ENCODE assay signal across 29 mouse cellular contexts in the genomic region with DNA sequence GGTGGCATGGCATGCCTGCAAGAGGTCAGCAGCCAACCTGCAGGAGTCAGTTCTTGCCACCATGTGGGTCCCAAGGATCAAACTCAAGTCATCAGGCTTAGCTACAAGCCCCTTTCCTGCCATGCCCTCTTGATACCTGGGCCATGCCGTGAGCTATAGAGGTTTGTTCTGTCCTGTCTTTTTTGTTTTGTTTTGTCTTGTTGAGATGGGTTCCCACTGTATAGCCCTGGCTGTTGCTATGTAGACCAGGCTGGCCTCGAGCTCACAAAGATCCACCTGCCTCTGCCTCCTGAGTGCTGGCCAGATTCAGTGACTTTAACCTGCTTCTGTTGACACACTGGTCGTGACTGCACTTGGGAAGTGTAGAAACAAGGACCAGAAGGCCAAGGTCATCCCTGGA. TPM values are rescaled to one million over a fixed set of nuclear protein-coding genes. Genes with fewer than 3 reads are reported as not detected.
DNase-seq lines count a peak whose midpoint lies in the region; ATAC-seq and TF ChIP-seq lines count a peak whose summit lies in the region.
"Had no signal": no experiment of that assay in that cellular context is flagged by ENCODE, and none has a peak within 500 bp of the region (broad histone marks: within the 10 kb centered on the region; RNA-seq: fewer than 3 reads in every experiment).

No protein-coding gene starts in this region.

- DNase-seq in heart, adult 11 months, result peak; percentile 80
- DNase-seq in heart, postnatal 4 days, result no peak
- peak; percentile 33 for DNase-seq in intestine, embryonic 14.5 days (ENCODE audit: low spot score)
- peak; percentile 3 for DNase-seq in stomach, postnatal 0 days (ENCODE audit: low spot score)
- no peak for DNase-seq in left cerebral cortex, postnatal 36 days (ENCODE audit: low spot score in 2 of 2)
- DNase-seq: adrenal gland, postnatal 10 days; adrenal gland, postnatal 25 days; cerebellum, adult 11 months; cerebellum, adult 18-20 months; cerebellum, adult 8-10 months; cerebellum, adult 9-11 months; cerebellum, postnatal 14 days; cerebellum, postnatal 36 days; embryo, embryonic 11 days had no signal

- no peak overlapping the region for H3K4me3 ChIP-seq in intestine, embryonic 14.5 days (ENCODE audit: low read depth, low read length)
- H3K4me3 ChIP-seq in intestine, embryonic 16.5 days (ENCODE audit: low read length), result no peak overlapping the region
- no peak overlapping the region for H3K4me3 ChIP-seq in small intestine, adult 2 months (ENCODE audit: low read depth, low read length)
- H3K4me3 ChIP-seq in stomach, postnatal 0 days (ENCODE audit: low read depth, low read length), result no peak overlapping the region
- H3K4me3 ChIP-seq: embryonic facial prominence, embryonic 13.5 days; embryonic facial prominence, embryonic 15.5 days; erythroblast, embryonic 14.5 days; forebrain, embryonic 10.5 days; forebrain, embryonic 13.5 days; forebrain, embryonic 15.5 days had no signal

- WGBS in intestine, embryonic 14.5 days, result 70% methylated on average over 3 of the region's 3 CpGs
- 74% methylated on average over 3 of the region's 3 CpGs for WGBS in intestine, embryonic 16.5 days
- 64% methylated on average over 3 of the region's 3 CpGs for WGBS in small intestine, adult 2 months
- WGBS in stomach, postnatal 0 days, result 73% methylated on average over 3 of the region's 3 CpGs

- H3K4me1 ChIP-seq in intestine, embryonic 14.5 days (replicated peaks; ENCODE audit: control insufficient read depth, insufficient read depth, low read length), result no peaks in the 10 kb centered on the region
- peaks cover 24% of the 10 kb centered on the region for H3K4me1 ChIP-seq in intestine, embryonic 16.5 days (ENCODE audit: control insufficient read depth, insufficient read depth, low read length)
- peaks cover 42% of the 10 kb centered on the region for H3K4me1 ChIP-seq in small intestine, adult 2 months (ENCODE audit: control insufficient read depth, insufficient read depth, insufficient read length, low read length)
- H3K4me1 ChIP-seq in stomach, postnatal 0 days (replicated peaks; ENCODE audit: control insufficient read depth, insufficient read depth), result no peaks in the 10 kb centered on the region
- H3K4me1 ChIP-seq: embryonic facial prominence, embryonic 13.5 days; embryonic facial prominence, embryonic 15.5 days; forebrain, embryonic 10.5 days; forebrain, embryonic 13.5 days; forebrain, embryonic 15.5 days had no signal

- H3K27ac ChIP-seq in intestine, embryonic 14.5 days (ENCODE audit: low read depth), result no peak overlapping the region
- H3K27ac ChIP-seq in intestine, embryonic 16.5 days (ENCODE audit: low read length), result no peak overlapping the region
- peak overlapping the region; percentile 40; the same call in 1 of the 2 replicates for H3K27ac ChIP-seq in small intestine, adult 2 months (ENCODE audit: insufficient read depth, low read depth, low read length)
- H3K27ac ChIP-seq in stomach, postnatal 0 days (replicated peaks), result no peak overlapping the region
- H3K27ac ChIP-seq: embryonic facial prominence, embryonic 13.5 days; embryonic facial prominence, embryonic 15.5 days; forebrain, embryonic 10.5 days; forebrain, embryonic 13.5 days; forebrain, embryonic 15.5 days had no signal

- no peak for TF ChIP-seq EP300 in stomach, postnatal 0 days (optimal IDR thresholded peaks at IDR 0.05)

- no peak for TF ChIP-seq CTCF in small intestine, adult 2 months (IDR thresholded peaks at IDR 0.05; ENCODE audit: extremely low read depth, insufficient read length, insufficient replicate concordance, low read depth, low read length)
- no peak for TF ChIP-seq CTCF in stomach, postnatal 0 days (IDR thresholded peaks at IDR 0.05; ENCODE audit: low read depth)

- intact Hi-C loops in left cerebral cortex, postnatal 36 days (cut with DNase I), result no loop called here

- no peaks in the 10 kb centered on the region for H3K36me3 ChIP-seq in intestine, embryonic 14.5 days (ENCODE audit: control insufficient read depth, insufficient read depth, low read length)
- H3K36me3 ChIP-seq in intestine, embryonic 16.5 days (ENCODE audit: control insufficient read depth, insufficient read depth, low read length), result no peaks in the 10 kb centered on the region
- no peaks in the 10 kb centered on the region for H3K36me3 ChIP-seq in small intestine, adult 2 months (ENCODE audit: control insufficient read depth, insufficient read depth, low read length)
- H3K36me3 ChIP-seq in stomach, postnatal 0 days (ENCODE audit: control insufficient read depth, insufficient read depth, low read length), result no peaks in the 10 kb centered on the region
- H3K36me3 ChIP-seq: embryonic facial prominence, embryonic 13.5 days; embryonic facial prominence, embryonic 15.5 days; forebrain, embryonic 10.5 days; forebrain, embryonic 15.5 days had no signal

- TF ChIP-seq POLR2A in small intestine, adult 2 months (IDR thresholded peaks at IDR 0.05; ENCODE audit: low read depth, low read length), result no peak

- ATAC-seq in intestine, embryonic 14.5 days (replicated peaks; ENCODE audit: low FRiP score, low TSS enrichment, low read depth), result no peak
- ATAC-seq in intestine, embryonic 16.5 days, result no peak
- no peak for ATAC-seq in stomach, postnatal 0 days (ENCODE audit: low FRiP score, low TSS enrichment)
- ATAC-seq: forebrain, embryonic 13.5 days; forebrain, embryonic 15.5 days had no signal

- H3K9me3 ChIP-seq in intestine, embryonic 14.5 days (ENCODE audit: control insufficient read depth, low read length), result no peaks in the 10 kb centered on the region
- no peaks in the 10 kb centered on the region for H3K9me3 ChIP-seq in intestine, embryonic 16.5 days (ENCODE audit: control insufficient read depth, low read length)
- H3K9me3 ChIP-seq in stomach, postnatal 0 days (ENCODE audit: control insufficient read depth, low read length), result no peaks in the 10 kb centered on the region
- H3K9me3 ChIP-seq: embryonic facial prominence, embryonic 13.5 days; embryonic facial prominence, embryonic 15.5 days; forebrain, embryonic 10.5 days; forebrain, embryonic 13.5 days; forebrain, embryonic 15.5 days had no signal

- H3K9ac ChIP-seq in intestine, embryonic 14.5 days (ENCODE audit: low read length), result no peak overlapping the region
- no peak overlapping the region for H3K9ac ChIP-seq in intestine, embryonic 16.5 days (ENCODE audit: low read depth, low read length)
- no peak overlapping the region for H3K9ac ChIP-seq in stomach, postnatal 0 days (ENCODE audit: low read length)
- H3K9ac ChIP-seq: embryonic facial prominence, embryonic 13.5 days; embryonic facial prominence, embryonic 15.5 days; forebrain, embryonic 13.5 days; forebrain, embryonic 15.5 days had no signal

- no peak overlapping the region for H3K4me2 ChIP-seq in intestine, embryonic 14.5 days (ENCODE audit: low read length)
- H3K4me2 ChIP-seq in intestine, embryonic 16.5 days (ENCODE audit: low read depth, low read length), result no peak overlapping the region
- H3K4me2 ChIP-seq in stomach, postnatal 0 days (replicated peaks; ENCODE audit: low read depth), result no peak overlapping the region
- H3K4me2 ChIP-seq: embryonic facial prominence, embryonic 13.5 days; embryonic facial prominence, embryonic 15.5 days; forebrain, embryonic 13.5 days; forebrain, embryonic 15.5 days had no signal

- H3K27me3 ChIP-seq in intestine, embryonic 14.5 days (replicated peaks; ENCODE audit: control insufficient read depth, insufficient read depth, low read length), result no peaks in the 10 kb centered on the region
- H3K27me3 ChIP-seq in intestine, embryonic 16.5 days (replicated peaks; ENCODE audit: control insufficient read depth, insufficient read depth, low read length), result no peaks in the 10 kb centered on the region
- H3K27me3 ChIP-seq in small intestine, adult 2 months (ENCODE audit: control insufficient read depth, insufficient read depth, low read length), result no peaks in the 10 kb centered on the region
- H3K27me3 ChIP-seq in stomach, postnatal 0 days (ENCODE audit: control insufficient read depth, insufficient read depth, low read length), result no peaks in the 10 kb centered on the region
- H3K27me3 ChIP-seq: embryonic facial prominence, embryonic 15.5 days; forebrain, embryonic 13.5 days; forebrain, embryonic 15.5 days had no signal

RNA-seq across cellular contexts. Expression of gene Acer1, which starts 6.5 kb away (rescaled TPM):
- not detected for total RNA-seq in heart, postnatal 4 days (2021)
- polyA plus RNA-seq in intestine, embryonic 14.5 days (2014; fragmentation: Nextera tagmentation; extraction: Ambion mirVana), result 0.09 and 0.28 TPM in 2 replicates
- 0.65 and 0.88 TPM in 2 replicates for polyA plus RNA-seq in intestine, embryonic 16.5 days (2015; fragmentation: Nextera tagmentation; extraction: Ambion mirVana)
- 9.0 and 28.9 TPM in 2 replicates for polyA plus RNA-seq in small intestine, adult 2 months (2012; rRNA removed)
- polyA plus RNA-seq in stomach, postnatal 0 days (2015; fragmentation: Nextera tagmentation; extraction: Ambion mirVana), result 13.5 and 15.8 TPM in 2 replicates
- total RNA-seq in left cerebral cortex, postnatal 36 days (2021), result not detected
- total RNA-seq: adrenal gland, postnatal 10 days; common myeloid progenitor, adult 5-6 weeks; MEL had no signal
- polyA plus RNA-seq: brain, embryonic 14.5 days; C2C12; embryonic facial prominence, embryonic 11.5 days; erythroblast, embryonic 14.5 days; forebrain, embryonic 10.5 days; forebrain, embryonic 13.5 days; forebrain, embryonic 15.5 days had no signal

RNA-seq across cellular contexts. Expression of gene Clpp, which starts 14.7 kb away (rescaled TPM):
- 10 to 100 TPM; 55.1 to 60.7 TPM for total RNA-seq in heart, postnatal 4 days (2021)
- polyA plus RNA-seq in intestine, embryonic 14.5 days (2014; fragmentation: Nextera tagmentation; extraction: Ambion mirVana), result 186 and 190 TPM in 2 replicates
- polyA plus RNA-seq in intestine, embryonic 16.5 days (2015; fragmentation: Nextera tagmentation; extraction: Ambion mirVana), result 157 and 174 TPM in 2 replicates
- polyA plus RNA-seq in small intestine, adult 2 months (2012; rRNA removed), result 86.2 and 132 TPM in 2 replicates
- polyA plus RNA-seq in stomach, postnatal 0 days (2015; fragmentation: Nextera tagmentation; extraction: Ambion mirVana), result 87.0 and 88.6 TPM in 2 replicates
- 10 to 100 TPM; 66.6 to 68.3 TPM for total RNA-seq in left cerebral cortex, postnatal 36 days (2021)

RNA-seq across cellular contexts. Expression of gene Alkbh7, which starts 21.7 kb away (rescaled TPM):
- total RNA-seq in heart, postnatal 4 days (2021), result 10 to 100 TPM; 42.3 to 49.3 TPM
- polyA plus RNA-seq in intestine, embryonic 14.5 days (2014; fragmentation: Nextera tagmentation; extraction: Ambion mirVana), result 48.0 and 49.1 TPM in 2 replicates
- 41.7 and 43.7 TPM in 2 replicates for polyA plus RNA-seq in intestine, embryonic 16.5 days (2015; fragmentation: Nextera tagmentation; extraction: Ambion mirVana)
- polyA plus RNA-seq in small intestine, adult 2 months (2012; rRNA removed), result 40.8 and 63.7 TPM in 2 replicates
- 28.7 and 32.5 TPM in 2 replicates for polyA plus RNA-seq in stomach, postnatal 0 days (2015; fragmentation: Nextera tagmentation; extraction: Ambion mirVana)
- total RNA-seq in left cerebral cortex, postnatal 36 days (2021), result 10 to 100 TPM; 20.5 to 26.2 TPM

RNA-seq across cellular contexts. Expression of gene Pspn, which starts 24.4 kb away (rescaled TPM):
- not detected for total RNA-seq in heart, postnatal 4 days (2021)
- polyA plus RNA-seq in intestine, embryonic 14.5 days (2014; fragmentation: Nextera tagmentation; extraction: Ambion mirVana), result not detected in 2 replicates
- 0.44 TPM in 1 of 2 replicates, not detected in the other for polyA plus RNA-seq in intestine, embryonic 16.5 days (2015; fragmentation: Nextera tagmentation; extraction: Ambion mirVana)
- polyA plus RNA-seq in small intestine, adult 2 months (2012; rRNA removed), result not detected in 2 replicates
- polyA plus RNA-seq in stomach, postnatal 0 days (2015; fragmentation: Nextera tagmentation; extraction: Ambion mirVana), result not detected in 2 replicates
- not detected for total RNA-seq in left cerebral cortex, postnatal 36 days (2021)
- total RNA-seq: adrenal gland, adult 2 months; common myeloid progenitor, adult 5-6 weeks; ES-E14; MEL had no signal
- polyA plus RNA-seq: embryonic facial prominence, embryonic 11.5 days; embryonic facial prominence, embryonic 13.5 days; embryonic facial prominence, embryonic 15.5 days; erythroblast, embryonic 14.5 days; forebrain, embryonic 13.5 days had no signal

RNA-seq across cellular contexts. Expression of gene Gtf2f1, which starts 35.7 kb away (rescaled TPM):
- 10 to 100 TPM; 36.0 to 36.9 TPM for total RNA-seq in heart, postnatal 4 days (2021)
- 60.5 and 64.2 TPM in 2 replicates for polyA plus RNA-seq in intestine, embryonic 14.5 days (2014; fragmentation: Nextera tagmentation; extraction: Ambion mirVana)
- 57.9 and 60.9 TPM in 2 replicates for polyA plus RNA-seq in intestine, embryonic 16.5 days (2015; fragmentation: Nextera tagmentation; extraction: Ambion mirVana)
- polyA plus RNA-seq in small intestine, adult 2 months (2012; rRNA removed), result 17.1 and 43.5 TPM in 2 replicates
- polyA plus RNA-seq in stomach, postnatal 0 days (2015; fragmentation: Nextera tagmentation; extraction: Ambion mirVana), result 36.9 and 37.3 TPM in 2 replicates
- 10 to 100 TPM; 63.4 to 65.3 TPM for total RNA-seq in left cerebral cortex, postnatal 36 days (2021)

Comparison
In these comparisons a context has a peak if more than half of its experiments do, and no peak if none do; other contexts are left out.
1. DNase-seq: peak in heart, adult 11 months (single experiment), intestine, embryonic 14.5 days (single experiment) and stomach, postnatal 0 days (single experiment); none in heart, postnatal 4 days (single experiment) and left cerebral cortex, postnatal 36 days (0 of 2).